Mouse (Mus musculus) kidney, adult 8-10 months (tissue): ENCODE data around the gene Psmf1.

ENCODE experiments used
- DNase-seq, 2 experiments: peaks; one replicate each; pipeline ENCODE4 v3.0.0; 2022

The Psmf1 gene

GRCm38 (mm10) chr2:151733151-151733865 lies 10.7 kb downstream of the Psmf1 start:
- no peak for DNase-seq

- DNase-seq = no peak
Measured at GRCm38 (mm10) chr2:151724094-151724493, 19.9 kb downstream of the Psmf1 start.

GRCm38 (mm10) chr2:151716318-151717055 lies 27.5 kb downstream of the Psmf1 start:
- no peak for DNase-seq

- no peak for DNase-seq
Measured at GRCm38 (mm10) chr2:151715526-151715925, 28.5 kb downstream of the Psmf1 start.

GRCm38 (mm10) chr2:151712647-151713046 lies 31.3 kb downstream of the Psmf1 start:
- DNase-seq = peak in 1 of 2 experiments; percentile 14

- peak in 1 of 2 experiments; percentile 1 for DNase-seq
Measured at GRCm38 (mm10) chr2:151702851-151703190, 41.2 kb downstream of the Psmf1 start.

GRCm38 (mm10) chr2:151702146-151702850 lies 41.7 kb downstream of the Psmf1 start:
- DNase-seq = peak; percentile 16 to 17

- DNase-seq = peak in 1 of 2 experiments; percentile 3
Measured at GRCm38 (mm10) chr2:151701231-151702145, 42.5 kb downstream of the Psmf1 start, which contains the start of gene Tmem74b. Gene Tmem74b, plus strand, starts transcription at chr2:151702008.

GRCm38 (mm10) chr2:151682976-151683375 lies 61.0 kb downstream of the Psmf1 start:
- DNase-seq = no peak

GRCm38 (mm10) chr2:151682357-151682756 lies 61.6 kb downstream of the Psmf1 start:
- peak; percentile 5 to 12 for DNase-seq

- no peak for DNase-seq
Measured at GRCm38 (mm10) chr2:151676234-151676633, 67.8 kb downstream of the Psmf1 start.

- DNase-seq = no peak
Measured at GRCm38 (mm10) chr2:151670968-151671329, 73.0 kb downstream of the Psmf1 start.

- DNase-seq = no peak
Measured at GRCm38 (mm10) chr2:151670026-151670967, 73.7 kb downstream of the Psmf1 start.

GRCm38 (mm10) chr2:151668433-151668832 lies 75.6 kb downstream of the Psmf1 start, which contains the start of gene Rad21l:
Gene Rad21l, minus strand, starts transcription at chr2:151668533.
- DNase-seq = no peak
